Mouse (Mus musculus): ENCODE results near the gene Tgfbr3l. TPM values are rescaled to one million over a fixed set of nuclear protein-coding genes. Genes with fewer than 3 reads are reported as not detected.

Tgfbr3l gene
- polyA plus RNA-seq, 1 experiment from 2014 or later = 3.6 TPM

DNA sequence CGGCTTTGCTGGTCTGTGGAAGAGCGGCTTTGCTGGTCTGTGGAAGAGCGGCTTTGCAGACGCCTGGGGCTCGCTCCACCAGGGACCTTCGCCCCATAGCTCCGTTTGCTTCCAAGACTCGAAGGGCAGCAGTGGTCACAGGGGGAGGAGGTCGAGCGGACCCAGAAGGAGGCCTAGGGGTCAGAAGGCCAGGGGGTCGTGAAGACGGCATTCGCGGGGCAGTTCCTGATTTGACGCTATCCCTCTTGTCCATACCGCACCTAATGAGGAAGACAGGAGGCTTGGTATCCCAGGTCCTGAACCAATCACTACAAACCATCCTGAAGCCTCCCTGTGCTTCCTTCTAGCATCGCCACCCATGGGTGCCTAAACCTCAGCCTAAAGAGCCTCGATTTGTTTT lies 31.7 kb upstream of the Tgfbr3l start:
- Histone ChIP-seq H3K9me3 (replicated peaks) (no peaks in the 10 kb centered on the region), H3K4me3 (replicated peaks) (peak overlapping the region; percentile 44), H3K9ac (0 out of 2 replicates have a peak overlapping the region, but pooled peaks have one; percentile 23), H3K36me3 (no peaks in the 10 kb centered on the region), H3K4me2 (replicated peaks) (peak overlapping the region; percentile 83), H3K4me1 (peaks cover 36% of the 10 kb centered on the region), H3K27me3 (peaks cover 44% of the 10 kb centered on the region), H3K27ac (replicated peaks) (no peak overlapping the region)
- 6% methylated on average over 18 of the region's 18 CpGs for WGBS
- no peak for ATAC-seq (ENCODE audit: insufficient number of reproducible peaks, low FRiP score, low TSS enrichment, low read depth)

DNA sequence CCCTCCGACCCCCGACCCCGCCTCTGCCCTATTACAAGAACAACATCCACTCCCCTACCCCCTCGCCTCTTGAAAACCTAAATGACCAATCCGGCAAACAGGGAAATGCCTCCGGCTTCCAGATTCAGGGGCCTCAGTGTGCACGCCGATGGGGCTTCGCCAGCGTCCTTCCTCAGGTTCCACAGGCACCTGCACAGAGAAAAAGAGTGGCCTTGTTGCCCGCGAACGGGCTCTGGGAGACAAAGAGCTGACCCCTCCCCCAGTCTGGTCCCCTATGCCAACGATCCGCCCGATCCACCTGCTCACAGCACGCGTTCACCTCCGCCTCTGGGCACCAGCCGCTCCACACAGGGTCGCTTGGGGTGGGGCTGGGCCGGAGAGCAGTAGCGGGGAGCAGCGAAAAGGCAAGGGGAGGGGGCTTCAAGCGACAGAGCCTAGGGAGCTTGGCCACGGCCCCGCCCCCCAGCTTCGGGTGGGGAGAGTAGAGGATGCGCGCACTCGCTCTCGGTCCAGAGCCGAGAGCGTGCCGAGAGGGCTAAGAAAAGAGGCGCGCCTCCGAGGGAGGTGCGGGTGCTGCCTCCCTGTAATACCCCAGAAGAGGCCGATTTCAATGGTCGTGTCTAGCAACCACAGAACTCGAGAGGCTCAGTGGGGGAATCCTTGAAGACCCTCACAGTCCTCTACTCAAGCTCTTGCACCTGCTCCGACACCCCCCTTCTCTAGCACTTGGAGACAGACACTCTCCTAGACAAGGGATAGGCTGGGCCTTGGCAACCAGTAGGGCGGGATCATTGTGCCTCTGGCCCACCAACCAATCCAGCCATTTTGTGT lies 31.0 kb upstream of the Tgfbr3l start, which contains the start of gene Prr36:
Gene Prr36, minus strand, starts transcription at position 669 of the 831 bp plus-strand sequence.
- ATAC-seq (ENCODE audit: insufficient number of reproducible peaks, low FRiP score, low TSS enrichment, low read depth) = peak; percentile 40
- Histone ChIP-seq H3K4me3 (replicated peaks) (peak within 1 kb of the TSS; percentile 44), H3K36me3 (no peaks in the 10 kb centered on the region), H3K27me3 (peaks cover 44% of the 10 kb centered on the region), H3K4me1 (peaks cover 36% of the 10 kb centered on the region), H3K9ac (peak within 1 kb of the TSS; percentile 23; the same call in 1 of the 2 replicates), H3K9me3 (replicated peaks) (no peaks in the 10 kb centered on the region), H3K27ac (replicated peaks) (no peak within 1 kb of the TSS), H3K4me2 (replicated peaks) (peak within 1 kb of the TSS; percentile 83)
- 1% methylated on average over 44 of the region's 44 CpGs for WGBS

DNA sequence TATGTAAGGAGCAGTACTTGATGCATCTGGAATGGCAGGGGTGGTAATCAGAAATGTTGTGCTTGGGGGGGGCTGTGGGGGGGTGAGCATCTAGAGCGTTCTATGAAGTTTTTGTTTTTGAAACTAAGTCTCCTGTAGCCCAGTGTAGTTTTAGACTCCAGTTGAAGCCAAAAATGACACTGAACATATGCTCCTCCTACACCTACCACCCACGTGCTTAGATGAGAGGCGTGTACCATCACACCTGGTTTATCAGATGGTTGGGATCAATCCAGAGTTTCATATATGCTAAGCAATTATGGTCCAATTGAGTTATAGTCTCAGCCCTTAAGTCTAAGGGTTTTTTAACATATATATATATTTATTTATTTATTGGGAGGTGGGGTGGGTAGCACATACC lies 28.4 kb upstream of the Tgfbr3l start:
- Histone ChIP-seq H3K36me3 (no peaks in the 10 kb centered on the region), H3K27ac (replicated peaks) (no peak overlapping the region), H3K9ac (no peak overlapping the region), H3K4me1 (peaks cover 17% of the 10 kb centered on the region), H3K9me3 (replicated peaks) (no peaks in the 10 kb centered on the region), H3K27me3 (peaks cover 38% of the 10 kb centered on the region), H3K4me2 (replicated peaks) (no peak overlapping the region), H3K4me3 (replicated peaks) (no peak overlapping the region)
- no peak for ATAC-seq (ENCODE audit: insufficient number of reproducible peaks, low FRiP score, low TSS enrichment, low read depth)
- 83% methylated on average over 3 of the region's 3 CpGs for WGBS

DNA sequence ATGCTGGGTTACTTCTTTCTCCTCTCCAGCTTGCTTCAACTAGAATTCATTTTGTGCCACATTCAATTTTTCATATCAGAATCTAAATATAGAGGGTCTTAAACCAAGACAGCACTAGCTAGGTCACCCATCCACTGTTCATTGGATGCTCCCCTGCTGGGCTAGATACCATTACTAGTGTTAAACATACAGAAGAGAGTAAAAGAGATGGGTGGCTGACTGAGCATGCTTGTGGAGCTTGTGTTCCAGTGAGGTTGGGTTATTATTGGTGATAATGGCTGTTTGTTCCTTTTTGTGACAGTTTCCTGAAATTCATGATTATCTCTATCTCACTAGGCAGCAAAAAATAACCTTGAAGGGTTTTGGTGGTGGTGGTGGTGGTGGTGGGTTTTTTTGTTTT lies 26.0 kb upstream of the Tgfbr3l start:
- Histone ChIP-seq H3K4me2 (replicated peaks) (no peak overlapping the region), H3K9ac (no peak overlapping the region), H3K27me3 (peaks cover 28% of the 10 kb centered on the region), H3K36me3 (no peaks in the 10 kb centered on the region), H3K4me3 (replicated peaks) (no peak overlapping the region), H3K4me1 (peaks cover 4% of the 10 kb centered on the region), H3K27ac (replicated peaks) (no peak overlapping the region), H3K9me3 (replicated peaks) (no peaks in the 10 kb centered on the region)
- no peak for ATAC-seq (ENCODE audit: insufficient number of reproducible peaks, low FRiP score, low TSS enrichment, low read depth)

DNA sequence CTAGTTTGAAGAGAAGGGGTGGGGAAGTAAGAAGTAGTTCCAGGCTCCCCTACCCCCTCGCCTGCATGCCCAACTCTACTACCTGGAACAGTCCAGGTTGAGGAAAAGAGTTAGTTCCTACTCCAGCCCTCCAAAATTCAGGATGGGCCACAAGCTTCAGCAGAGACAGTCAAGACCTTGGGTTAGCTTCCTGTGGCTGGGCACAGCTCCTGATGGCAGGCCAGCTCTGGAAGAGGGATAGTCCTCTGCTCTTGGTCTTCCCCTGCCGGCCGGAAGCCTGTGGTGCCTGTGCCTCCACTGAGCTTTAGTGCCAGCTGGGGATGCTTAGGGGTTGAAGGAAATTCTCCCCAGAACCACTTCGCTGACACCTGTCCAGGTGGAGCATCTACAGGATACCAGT lies 21.7 kb upstream of the Tgfbr3l start:
- 27% methylated on average over 4 of the region's 4 CpGs for WGBS
- H3K27ac ChIP-seq (replicated peaks) = no peak overlapping the region
- no peak overlapping the region for H3K9ac ChIP-seq
- ATAC-seq (ENCODE audit: insufficient number of reproducible peaks, low FRiP score, low TSS enrichment, low read depth) = no peak
- peak overlapping the region; percentile 41 for H3K4me3 ChIP-seq (replicated peaks)
- H3K4me2 ChIP-seq (replicated peaks) = peak overlapping the region; percentile 61
- H3K27me3 ChIP-seq = peaks cover 17% of the 10 kb centered on the region
- H3K4me1 ChIP-seq = no peaks in the 10 kb centered on the region; the same call in 1 of the 2 replicates
- H3K36me3 ChIP-seq = no peaks in the 10 kb centered on the region
- no peaks in the 10 kb centered on the region for H3K9me3 ChIP-seq (replicated peaks)

DNA sequence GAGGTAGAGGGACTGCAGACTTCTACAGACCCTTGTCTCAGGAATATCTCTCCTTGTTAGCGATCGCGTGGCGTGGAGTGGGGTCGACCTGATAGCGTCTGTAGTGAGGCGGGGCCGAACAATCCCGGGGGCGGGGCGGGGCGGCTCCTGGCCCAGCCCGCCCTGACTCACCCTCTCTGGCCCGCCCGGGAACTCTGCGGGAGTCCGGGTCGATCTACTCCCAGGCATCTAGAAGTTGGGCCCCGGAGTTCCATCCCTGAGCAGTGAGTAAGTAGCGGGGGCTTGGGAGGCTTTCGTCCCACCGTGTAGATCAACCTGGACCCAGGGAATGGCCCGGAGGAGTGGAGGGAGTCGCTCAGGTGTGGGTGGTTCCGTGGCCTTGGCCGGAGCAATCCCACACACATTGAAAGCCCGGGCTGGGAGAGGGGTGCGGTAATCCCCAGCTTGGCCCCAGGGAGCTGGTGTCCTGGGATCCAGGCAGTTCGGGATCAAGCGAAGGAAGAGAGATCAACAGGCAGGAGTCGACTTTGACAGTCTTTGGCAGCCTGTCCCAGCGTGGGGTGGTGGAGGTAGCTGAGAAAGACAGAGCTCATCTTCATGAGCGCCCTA lies 21.2 kb upstream of the Tgfbr3l start, which contains the start of gene Lrrc8e:
Gene Lrrc8e, plus strand, starts transcription at position 89 of the 609 bp plus-strand sequence.
- Histone ChIP-seq H3K4me3 (replicated peaks) (peak within 1 kb of the TSS; percentile 41), H3K9me3 (replicated peaks) (no peaks in the 10 kb centered on the region), H3K4me2 (replicated peaks) (peak within 1 kb of the TSS; percentile 61), H3K27me3 (peaks cover 17% of the 10 kb centered on the region), H3K36me3 (no peaks in the 10 kb centered on the region), H3K9ac (0 out of 2 replicates have a peak within 1 kb of the TSS, but pooled peaks have one; percentile 21), H3K4me1 (no peaks in the 10 kb centered on the region; the same call in 1 of the 2 replicates), H3K27ac (replicated peaks) (no peak within 1 kb of the TSS)
- ATAC-seq (ENCODE audit: insufficient number of reproducible peaks, low FRiP score, low TSS enrichment, low read depth) = peak; percentile 62
- 4% methylated on average over 33 of the region's 33 CpGs for WGBS

DNA sequence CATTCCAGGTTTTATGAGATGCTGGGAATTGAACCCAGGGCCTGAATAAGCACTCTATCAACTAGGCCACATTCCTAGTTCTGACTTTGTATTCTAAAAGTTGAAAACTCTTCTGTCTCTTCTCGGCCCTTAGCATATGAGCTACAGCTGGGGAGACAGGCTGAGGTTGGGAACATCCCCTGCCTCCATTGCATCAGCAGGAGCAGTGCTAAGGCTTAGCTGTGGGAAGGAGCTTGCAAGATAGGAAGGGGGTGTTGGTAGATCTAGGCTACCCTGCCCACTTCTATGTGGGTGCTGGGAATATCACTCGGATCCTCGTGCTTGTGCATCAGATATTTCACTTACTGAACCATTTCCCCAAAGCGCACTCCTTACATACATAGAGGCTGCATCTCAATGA lies 20.1 kb upstream of the Tgfbr3l start:
- ATAC-seq (ENCODE audit: insufficient number of reproducible peaks, low FRiP score, low TSS enrichment, low read depth) = no peak
- Histone ChIP-seq H3K27me3 (peaks cover 17% of the 10 kb centered on the region), H3K4me3 (replicated peaks) (no peak overlapping the region), H3K36me3 (no peaks in the 10 kb centered on the region), H3K9me3 (replicated peaks) (no peaks in the 10 kb centered on the region), H3K9ac (no peak overlapping the region), H3K27ac (replicated peaks) (no peak overlapping the region), H3K4me1 (no peaks in the 10 kb centered on the region; the same call in 1 of the 2 replicates), H3K4me2 (replicated peaks) (no peak overlapping the region)
- 86% methylated on average over 4 of the region's 4 CpGs for WGBS

DNA sequence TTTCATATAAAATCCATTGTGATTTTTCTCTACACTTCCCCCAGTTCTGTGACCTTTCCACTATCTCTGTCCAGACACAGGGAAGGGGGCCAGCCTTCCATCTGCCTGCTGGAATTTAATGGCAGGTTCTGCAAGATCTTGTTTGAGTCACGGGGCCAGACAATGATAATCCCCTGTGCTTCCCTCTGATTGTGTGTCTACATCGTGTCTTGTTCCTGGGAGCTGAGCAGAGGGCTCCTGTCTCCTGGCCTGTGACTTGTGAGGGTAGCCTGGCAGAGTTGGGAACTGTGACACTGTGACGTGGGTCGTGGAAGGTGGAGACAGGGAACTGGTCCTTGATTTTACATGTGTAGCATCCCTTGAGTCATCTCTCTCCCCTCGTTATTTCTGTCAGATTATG lies 18.2 kb upstream of the Tgfbr3l start:
- ATAC-seq (ENCODE audit: insufficient number of reproducible peaks, low FRiP score, low TSS enrichment, low read depth) = no peak
- Histone ChIP-seq H3K9ac (no peak overlapping the region), H3K4me3 (replicated peaks) (no peak overlapping the region), H3K27ac (replicated peaks) (no peak overlapping the region), H3K27me3 (peaks cover 17% of the 10 kb centered on the region), H3K36me3 (no peaks in the 10 kb centered on the region), H3K4me1 (no peaks in the 10 kb centered on the region; the same call in 1 of the 2 replicates), H3K4me2 (replicated peaks) (no peak overlapping the region), H3K9me3 (replicated peaks) (no peaks in the 10 kb centered on the region)
- 69% methylated on average over 5 of the region's 5 CpGs for WGBS

DNA sequence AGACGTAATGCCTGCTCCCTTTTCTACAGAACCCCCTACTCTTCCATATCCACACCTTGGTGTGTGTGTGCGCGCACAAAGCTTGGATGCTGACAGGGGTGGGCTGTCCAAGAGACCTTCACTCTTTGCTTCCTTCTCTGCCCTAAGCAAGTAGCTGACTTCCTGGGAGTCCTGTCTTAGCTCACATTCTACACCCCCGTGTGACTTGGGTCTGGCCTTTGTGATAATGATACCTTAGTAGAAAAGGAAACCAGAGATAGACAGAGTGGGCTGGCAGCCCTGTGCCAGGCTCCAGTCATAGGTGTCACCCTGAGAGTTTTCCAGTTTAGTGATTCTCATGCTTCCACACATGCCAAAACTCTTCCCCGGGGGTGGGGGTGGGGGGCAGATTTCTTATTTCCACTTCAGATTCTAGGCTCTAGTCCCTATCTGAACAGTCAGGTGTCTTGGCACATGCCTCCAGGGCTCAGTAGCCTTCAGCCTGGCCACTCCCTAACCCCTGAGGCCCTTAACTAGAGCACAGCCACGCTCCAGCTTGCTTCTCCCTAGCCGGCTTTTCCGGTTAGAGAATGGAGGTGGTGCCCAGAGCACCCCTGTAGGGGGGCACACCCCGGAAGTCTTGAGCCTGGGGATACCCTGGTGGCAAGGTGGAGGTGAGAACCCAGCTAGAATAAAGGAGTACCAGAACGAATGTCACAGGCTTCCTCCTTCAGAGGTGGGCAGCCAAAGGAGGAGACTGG lies 17.2 kb upstream of the Tgfbr3l start:
- Histone ChIP-seq H3K9me3 (replicated peaks) (no peaks in the 10 kb centered on the region), H3K27me3 (peaks cover 16% of the 10 kb centered on the region), H3K4me2 (replicated peaks) (no peak overlapping the region), H3K27ac (replicated peaks) (no peak overlapping the region), H3K4me3 (replicated peaks) (no peak overlapping the region), H3K4me1 (no peaks in the 10 kb centered on the region; the same call in 1 of the 2 replicates), H3K9ac (no peak overlapping the region), H3K36me3 (no peaks in the 10 kb centered on the region)
- ATAC-seq (ENCODE audit: insufficient number of reproducible peaks, low FRiP score, low TSS enrichment, low read depth) = no peak
- 51% methylated on average over 10 of the region's 10 CpGs for WGBS

DNA sequence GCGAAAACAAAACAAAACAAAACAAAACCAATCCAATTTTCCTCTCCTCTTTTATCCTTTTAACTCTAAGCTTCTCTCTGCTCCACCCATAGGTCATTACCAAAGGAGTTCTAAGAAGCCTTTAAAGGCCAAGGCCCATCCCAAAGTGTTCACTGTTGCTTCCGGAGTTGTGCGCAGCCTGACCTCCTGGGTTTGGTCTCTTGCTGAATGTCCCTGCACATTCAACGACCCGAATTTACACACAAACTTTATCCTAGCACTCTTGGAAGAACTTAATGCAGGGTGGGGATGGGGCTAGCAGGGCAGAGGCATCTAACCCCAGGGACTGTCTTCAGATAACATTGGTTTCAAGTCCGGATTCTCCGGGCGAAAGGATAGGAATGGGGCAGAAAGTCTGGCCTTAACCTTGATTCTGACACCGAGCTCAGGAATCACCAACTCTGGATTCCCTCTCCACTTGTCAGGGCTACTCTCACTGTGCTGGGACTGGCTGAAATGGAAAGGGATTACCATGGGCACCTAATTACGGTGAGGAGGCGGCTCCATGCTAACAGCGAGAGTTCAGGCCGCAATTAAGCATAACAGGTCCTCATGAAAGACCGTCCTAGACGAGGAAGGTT lies 10.1 kb upstream of the Tgfbr3l start:
- ATAC-seq (ENCODE audit: insufficient number of reproducible peaks, low FRiP score, low TSS enrichment, low read depth) = no peak

More for the DNA sequence above, 10.1 kb upstream of the Tgfbr3l start:
- Histone ChIP-seq H3K4me3 (replicated peaks) (peak overlapping the region; percentile 65), H3K9ac (peak overlapping the region; percentile 70), H3K27ac (replicated peaks) (peak overlapping the region; percentile 96), H3K27me3 (no peaks in the 10 kb centered on the region), H3K36me3 (peaks cover 20% of the 10 kb centered on the region), H3K4me1 (peaks cover 26% of the 10 kb centered on the region), H3K9me3 (replicated peaks) (no peaks in the 10 kb centered on the region), H3K4me2 (replicated peaks) (peak overlapping the region; percentile 72)
- WGBS = 20% methylated on average over 15 of the region's 15 CpGs
